7 mouse cellular contexts compared by ENCODE assay signal in the genomic region with DNA sequence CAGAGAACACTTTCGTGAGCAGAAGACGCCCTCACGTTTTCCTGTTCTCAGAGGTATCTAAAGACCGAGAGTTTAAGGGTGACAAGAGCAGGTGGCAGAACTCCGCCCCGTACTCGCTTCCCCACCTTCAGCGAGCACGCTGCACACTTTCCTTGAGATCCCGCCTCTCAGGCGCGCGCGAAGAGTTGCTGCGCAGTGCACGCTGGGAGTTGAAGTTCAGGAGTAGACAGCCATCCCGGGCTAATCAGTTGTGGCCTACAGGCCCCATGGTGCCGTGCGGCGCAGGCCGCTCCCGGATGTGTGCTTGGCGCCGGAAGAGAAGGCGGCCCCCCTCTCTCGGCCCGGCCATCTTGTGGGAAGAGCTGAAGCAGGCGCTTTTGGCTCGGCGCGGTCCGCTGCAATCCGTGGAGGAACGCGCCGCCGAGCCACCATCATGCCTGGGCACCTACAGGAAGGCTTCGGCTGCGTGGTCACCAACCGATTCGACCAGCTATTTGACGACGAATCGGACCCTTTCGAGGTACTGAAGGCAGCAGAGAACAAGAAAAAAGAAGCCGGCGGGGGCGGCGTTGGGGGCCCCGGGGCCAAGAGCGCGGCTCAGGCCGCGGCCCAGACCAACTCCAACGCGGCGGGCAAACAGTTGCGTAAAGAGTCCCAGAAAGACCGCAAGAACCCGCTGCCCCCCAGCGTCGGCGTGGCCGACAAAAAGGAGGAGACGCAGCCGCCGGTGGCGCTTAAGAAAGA. TPM values are rescaled to one million over a fixed set of nuclear protein-coding genes. Genes with fewer than 3 reads are reported as not detected.
DNase-seq lines count a peak whose midpoint lies in the region; ATAC-seq lines count a peak whose summit lies in the region.

No protein-coding gene starts in this region.

- peak overlapping the region; percentile 100 for H3K4me3 ChIP-seq in intestine, embryonic 16.5 days (ENCODE audit: low read length)
- peak overlapping the region; percentile 99 for H3K4me3 ChIP-seq in midbrain, embryonic 11.5 days (ENCODE audit: low read depth, low read length)

- peak overlapping the region; percentile 90 for H3K27ac ChIP-seq in intestine, embryonic 16.5 days (ENCODE audit: low read length)
- H3K27ac ChIP-seq in midbrain, embryonic 11.5 days (ENCODE audit: low read depth, low read length), result peak overlapping the region; percentile 75

- intact Hi-C loops in left cerebral cortex, postnatal 36 days (cut with DNase I), result loop anchor here (5.0 kb wide), 1 partner anchor 95 kb away; no protein-coding TSS in a partner anchor

- under 1% methylated on average over 68 of the region's 68 CpGs for WGBS in intestine, embryonic 16.5 days
- under 1% methylated on average over 61 of the region's 68 CpGs for WGBS in midbrain, embryonic 11.5 days

- ATAC-seq in intestine, embryonic 16.5 days, result peak; percentile 99
- ATAC-seq in midbrain, embryonic 11.5 days (ENCODE audit: low FRiP score), result peak; percentile 99

- H3K36me3 ChIP-seq in intestine, embryonic 16.5 days (ENCODE audit: control insufficient read depth, insufficient read depth, low read length), result no peaks in the 10 kb centered on the region
- peaks cover 2% of the 10 kb centered on the region; the same call in 1 of the 2 replicates for H3K36me3 ChIP-seq in midbrain, embryonic 11.5 days (ENCODE audit: control insufficient read depth, insufficient read depth, low read length)

- no peaks in the 10 kb centered on the region for H3K27me3 ChIP-seq in intestine, embryonic 16.5 days (replicated peaks; ENCODE audit: control insufficient read depth, insufficient read depth, low read length)
- no peaks in the 10 kb centered on the region for H3K27me3 ChIP-seq in midbrain, embryonic 11.5 days (ENCODE audit: control insufficient read depth, insufficient read depth, low read length)

- peak; percentile 97 for DNase-seq in adrenal gland, adult 8-10 months
- peak; percentile 93 for DNase-seq in embryo, embryonic 9.5 days (ENCODE audit: extremely low spot score)
- peak; percentile 84 to 92 for DNase-seq in gastrocnemius, postnatal 4 days (ENCODE audit: low spot score in 2 of 2)
- peak; percentile 95 to 97 for DNase-seq in left cerebral cortex, postnatal 36 days (ENCODE audit: low spot score in 2 of 2)
- DNase-seq in midbrain, embryonic 11.5 days (ENCODE audit: low spot score, missing footprints), result peak; percentile 98
- peak; percentile 96 for DNase-seq in skeletal muscle tissue, adult 2 months (ENCODE audit: low read depth, low spot score)

- peak overlapping the region; percentile 63 for H3K4me2 ChIP-seq in intestine, embryonic 16.5 days (ENCODE audit: low read depth, low read length)
- peak overlapping the region; percentile 79 for H3K4me2 ChIP-seq in midbrain, embryonic 11.5 days

- no peaks in the 10 kb centered on the region; the same call in 1 of the 2 replicates for H3K4me1 ChIP-seq in intestine, embryonic 16.5 days (ENCODE audit: control insufficient read depth, insufficient read depth, low read length)
- peaks cover 4% of the 10 kb centered on the region; the same call in 1 of the 2 replicates for H3K4me1 ChIP-seq in midbrain, embryonic 11.5 days (ENCODE audit: control insufficient read depth, insufficient read depth, low read length)

- no peaks in the 10 kb centered on the region for H3K9me3 ChIP-seq in intestine, embryonic 16.5 days (ENCODE audit: control insufficient read depth, low read length)
- no peaks in the 10 kb centered on the region for H3K9me3 ChIP-seq in midbrain, embryonic 11.5 days (ENCODE audit: control insufficient read depth, low read length)

- H3K9ac ChIP-seq in intestine, embryonic 16.5 days (ENCODE audit: low read depth, low read length), result peak overlapping the region; percentile 100
- H3K9ac ChIP-seq in midbrain, embryonic 11.5 days (ENCODE audit: low read length), result peak overlapping the region; percentile 97

RNA-seq across cellular contexts. Expression of a gene that starts 28.9 kb away (rescaled TPM):
- total RNA-seq in adrenal gland, adult 8-10 months (2022), result 100 to 1,000 TPM; 163 to 303 (median 206) TPM
- 100 to 1,000 TPM; 370 to 450 TPM for total RNA-seq in gastrocnemius, postnatal 4 days (2021)
- polyA plus RNA-seq in intestine, embryonic 16.5 days (2015; fragmentation: Nextera tagmentation; extraction: Ambion mirVana), result 300 and 319 TPM in 2 replicates
- 100 to 1,000 TPM; 194 to 206 TPM for total RNA-seq in left cerebral cortex, postnatal 36 days (2021)
- 547 and 588 TPM in 2 replicates for polyA plus RNA-seq in midbrain, embryonic 11.5 days (2014; fragmentation: Nextera tagmentation; extraction: Ambion mirVana)

Comparison
In these comparisons a context has a peak if more than half of its experiments do, and no peak if none do; other contexts are left out.
1. Peak in every context shown above with its lines: DNase-seq, ATAC-seq, H3K4me3 ChIP-seq and H3K27ac ChIP-seq.